Mouse (Mus musculus) thymus, adult 18-20 months (tissue): ENCODE results near the gene Ubr7.
A peak's percentile ranks its signal among the peaks of the same experiment; 100 is the strongest.

Experiments used
- DNase-seq, 2 experiments: peaks; one replicate each; pipeline ENCODE4 v3.0.0; 2022; ENCODE audit warnings: mixed read lengths in 2 of 2

Gene Ubr7

GRCm38 (mm10) chr12:102757689-102758402 lies at the start of gene Ubr7, which contains the start of the genes Gm28051 and Gon7:
Gene Ubr7, plus strand, starts transcription at chr12:102757967.
Gene Gm28051, minus strand, starts transcription at chr12:102757765.
Gene Gon7, minus strand, starts transcription at chr12:102757803.
- peak; percentile 91 to 95 for DNase-seq

- DNase-seq: no peak
Measured at GRCm38 (mm10) chr12:102708220-102708619, 49.5 kb upstream of the Ubr7 start.

DNA sequence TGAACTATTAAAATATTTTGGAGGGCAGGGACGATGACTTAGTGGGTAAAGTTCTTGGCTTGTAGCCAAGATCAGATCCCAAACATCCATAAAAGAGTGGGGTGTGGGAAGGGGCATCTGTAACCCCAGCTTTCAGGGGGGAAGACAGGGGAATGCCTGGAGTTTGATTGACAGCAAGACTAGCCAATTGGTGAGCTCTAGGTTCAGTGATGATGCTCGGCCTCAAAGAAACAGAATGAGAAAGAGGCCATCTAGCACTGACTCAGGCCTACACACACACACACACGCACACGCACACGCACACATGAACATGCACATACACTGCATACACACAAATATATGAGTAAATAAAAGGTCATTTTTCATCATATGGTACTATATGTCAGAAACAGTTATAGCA lies 47.9 kb upstream of the Ubr7 start:
- DNase-seq: no peak

DNA sequence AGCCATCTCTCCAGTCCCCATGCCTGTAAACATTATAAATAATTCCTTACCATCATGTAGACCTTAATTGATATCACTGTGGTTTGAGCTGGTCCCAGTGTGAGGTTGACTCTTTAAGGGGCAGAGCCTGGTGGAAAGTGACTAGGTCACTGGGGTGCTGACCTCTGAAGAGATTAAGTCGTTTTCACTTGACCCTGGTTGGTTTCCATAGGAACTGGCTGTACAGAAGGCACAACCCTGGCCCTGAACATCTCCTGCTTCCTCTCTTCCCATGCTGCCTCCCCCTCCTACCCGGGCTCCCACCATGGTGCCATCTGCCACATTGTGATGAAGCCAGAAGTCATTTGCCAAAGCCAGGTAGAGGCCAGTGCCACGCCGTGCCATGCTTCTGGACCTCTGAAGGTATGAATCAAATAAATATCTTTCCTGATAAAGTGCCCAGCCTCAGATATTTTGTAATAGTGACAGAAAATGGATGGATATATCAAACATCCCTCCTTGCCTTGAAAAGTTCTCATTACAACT lies 46.9 kb upstream of the Ubr7 start:
- DNase-seq: no peak

DNA sequence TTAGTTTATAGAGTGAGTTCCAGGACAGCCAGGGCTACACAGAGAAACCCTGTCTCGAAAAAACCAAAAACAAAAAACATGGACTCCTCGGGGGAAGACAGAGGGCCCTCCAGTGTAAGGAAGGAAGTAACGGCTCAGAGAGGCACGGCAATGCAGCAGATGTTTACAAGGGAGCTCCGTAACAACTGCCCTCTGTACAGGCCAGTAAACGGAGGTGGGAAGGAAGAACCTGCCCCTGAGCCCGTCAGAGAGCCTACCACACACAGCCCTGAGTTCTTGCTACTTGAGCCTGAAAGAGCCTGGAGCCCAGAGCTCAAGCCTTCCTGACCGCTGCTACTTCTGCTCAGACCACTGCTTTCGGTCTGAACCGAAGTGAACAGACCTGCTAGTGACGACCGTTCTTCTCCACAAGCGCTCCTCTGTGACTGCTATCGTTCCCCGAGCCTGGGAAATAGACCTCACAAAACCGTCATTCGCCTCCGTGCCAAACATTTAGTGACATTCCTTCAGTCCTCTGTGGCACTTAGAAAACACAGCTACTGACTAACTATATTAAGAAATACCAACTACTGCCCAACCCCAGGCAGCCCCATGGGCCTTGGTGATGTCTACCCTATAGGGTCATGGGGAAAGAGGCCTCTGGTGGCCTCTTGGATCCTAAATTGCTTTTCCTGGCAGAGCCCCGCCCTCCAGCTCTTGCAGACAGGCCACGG lies 44.5 kb upstream of the Ubr7 start:
- DNase-seq: no peak

DNA sequence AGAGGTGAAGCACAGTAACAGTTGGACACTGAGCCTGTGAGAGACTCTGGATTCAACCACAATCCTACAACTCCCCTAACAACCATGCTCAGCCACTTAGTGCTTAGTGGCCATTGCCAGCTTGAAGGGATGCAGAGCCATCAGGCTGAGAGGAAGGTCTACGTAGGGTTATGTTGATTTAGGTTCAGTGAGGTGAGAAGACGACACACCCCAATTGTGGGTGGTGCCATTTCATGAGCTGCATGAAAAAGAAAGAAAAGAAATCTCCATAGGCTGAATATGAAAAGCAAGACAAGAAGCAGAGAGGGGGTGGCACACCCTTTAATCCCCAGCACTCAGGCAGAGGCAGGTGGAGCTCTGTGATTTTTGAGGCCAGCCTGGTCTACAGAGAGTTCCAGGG lies 43.7 kb upstream of the Ubr7 start:
- no peak for DNase-seq

GRCm38 (mm10) chr12:102714654-102715395 lies 42.9 kb upstream of the Ubr7 start:
- DNase-seq: no peak

DNA sequence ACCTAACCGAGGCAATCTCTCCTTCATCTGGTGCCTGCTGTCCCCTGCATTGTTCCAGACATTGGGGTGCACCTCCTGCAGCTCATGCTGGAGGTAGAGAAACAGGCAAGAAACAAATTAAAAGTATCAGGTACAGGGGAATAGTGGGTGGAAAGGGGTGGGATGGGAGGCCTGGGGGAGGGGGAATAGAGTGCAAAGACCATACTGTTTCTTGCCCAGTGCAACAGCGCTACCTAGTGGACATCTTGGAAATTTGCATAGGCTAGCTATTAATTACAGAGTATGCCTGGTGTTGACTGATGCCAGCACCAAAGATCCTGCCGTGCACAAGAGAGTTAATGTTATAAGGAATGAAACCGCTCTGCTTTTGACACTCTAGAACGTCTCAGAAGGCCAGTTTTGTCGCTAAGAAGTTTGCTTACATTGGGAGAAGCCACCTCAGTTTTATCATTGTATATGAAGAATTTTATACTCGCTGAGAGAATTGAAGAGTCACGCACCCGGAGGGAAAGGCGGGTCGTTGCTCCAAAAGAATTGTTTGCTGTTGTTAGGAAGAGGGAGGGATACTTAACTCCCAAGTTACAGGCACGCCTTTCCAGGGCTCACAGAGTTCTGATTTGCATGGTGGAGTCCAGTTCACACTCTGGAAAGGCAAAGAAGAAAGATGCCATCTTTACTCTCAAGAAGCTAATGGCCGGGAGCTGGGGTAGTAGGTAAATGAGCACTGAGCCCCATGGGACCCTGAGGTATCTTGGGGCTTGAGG lies 38.0 kb upstream of the Ubr7 start:
- DNase-seq: peak in 1 of 2 experiments; percentile 16

GRCm38 (mm10) chr12:102722451-102722850 lies 35.3 kb upstream of the Ubr7 start:
- DNase-seq: peak in 1 of 2 experiments; percentile 48

GRCm38 (mm10) chr12:102722966-102723365 lies 34.8 kb upstream of the Ubr7 start:
- no peak for DNase-seq

DNA sequence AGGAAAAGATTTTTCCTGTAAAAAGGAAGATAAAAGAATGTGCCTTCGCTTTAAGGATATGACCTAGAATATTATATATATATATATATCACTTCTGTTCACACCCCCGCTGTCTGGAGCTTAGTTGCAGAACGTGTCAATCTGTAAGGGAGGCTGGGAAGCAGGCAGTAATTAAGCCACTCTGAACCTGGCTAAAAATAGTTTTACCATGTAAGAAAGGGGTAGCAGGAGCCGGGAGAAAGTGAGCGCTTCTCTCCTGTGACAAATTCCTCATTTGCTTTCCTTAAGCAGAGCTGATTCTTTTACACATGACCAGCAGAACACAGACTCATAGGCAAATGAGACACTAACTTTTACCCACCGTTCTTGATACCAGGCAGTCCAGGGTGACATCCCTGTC lies 33.9 kb upstream of the Ubr7 start:
- DNase-seq: no peak

DNA sequence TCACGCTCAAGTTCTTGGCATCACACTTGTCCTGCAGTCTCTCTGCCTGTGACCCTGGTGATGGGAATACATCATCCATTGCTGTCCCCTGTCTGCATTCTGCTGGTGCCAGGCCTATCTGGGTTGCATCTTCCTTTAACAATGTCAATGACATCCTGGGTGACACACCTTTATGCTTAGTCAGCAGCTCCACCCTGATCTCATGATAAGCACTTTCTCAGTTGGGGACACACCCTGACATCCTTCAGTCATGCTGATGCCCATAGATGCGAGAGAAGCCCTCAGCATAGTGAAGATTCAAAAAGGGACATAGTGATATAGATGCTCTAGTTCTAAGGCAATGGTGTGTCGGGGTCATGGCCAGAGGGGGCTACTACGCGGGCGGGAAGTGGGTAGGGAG lies 32.6 kb upstream of the Ubr7 start:
- DNase-seq: no peak

- DNase-seq: no peak
Measured at GRCm38 (mm10) chr12:102725761-102726175, 32.0 kb upstream of the Ubr7 start.

- peak in 1 of 2 experiments; percentile 42 for DNase-seq
Measured at GRCm38 (mm10) chr12:102729855-102730797, 27.6 kb upstream of the Ubr7 start.

GRCm38 (mm10) chr12:102730798-102731619 lies 26.8 kb upstream of the Ubr7 start:
- no peak for DNase-seq

DNA sequence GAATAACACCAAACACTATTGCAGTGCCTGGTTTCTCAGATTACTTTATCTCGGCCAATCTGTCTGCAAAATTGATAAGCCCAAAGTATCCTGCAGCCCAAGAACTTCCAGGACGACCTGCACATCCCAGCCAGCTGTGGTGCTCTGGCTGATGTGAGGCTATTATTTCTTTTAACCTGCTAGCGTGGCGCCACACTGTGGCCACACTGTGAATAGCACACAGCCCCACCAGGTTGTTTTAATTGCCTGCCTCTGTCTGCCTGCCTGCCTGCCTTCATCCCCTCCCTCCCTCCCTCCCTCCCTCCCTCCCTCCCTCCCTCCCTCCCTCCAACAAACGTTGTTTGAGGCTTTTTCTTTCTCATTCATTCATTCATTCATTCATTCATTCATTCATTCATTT lies 24.4 kb upstream of the Ubr7 start:
- DNase-seq: peak; percentile 23 to 25

DNA sequence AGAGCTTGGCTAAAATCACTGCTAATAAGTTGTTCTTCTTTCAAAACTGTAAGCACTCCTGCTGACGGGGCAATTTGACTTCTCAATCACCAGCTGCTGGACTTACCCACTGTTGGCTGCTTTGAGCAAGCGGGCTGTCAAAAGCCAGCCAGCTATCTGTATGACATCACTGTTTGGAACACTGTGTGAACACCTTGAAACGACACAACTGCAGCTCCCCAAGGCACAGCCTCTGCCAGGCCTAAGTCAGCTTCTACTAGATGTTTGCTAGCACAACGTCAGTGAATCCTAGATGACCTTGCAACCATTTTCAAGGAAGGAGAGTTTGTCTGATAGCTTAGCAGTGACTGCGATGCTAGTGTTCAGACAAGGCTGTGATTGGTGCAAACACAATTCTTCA lies 18.7 kb upstream of the Ubr7 start:
- no peak for DNase-seq

GRCm38 (mm10) chr12:102740285-102740684 lies 17.5 kb upstream of the Ubr7 start:
- no peak for DNase-seq

GRCm38 (mm10) chr12:102742056-102742455 lies 15.7 kb upstream of the Ubr7 start:
- no peak for DNase-seq

DNA sequence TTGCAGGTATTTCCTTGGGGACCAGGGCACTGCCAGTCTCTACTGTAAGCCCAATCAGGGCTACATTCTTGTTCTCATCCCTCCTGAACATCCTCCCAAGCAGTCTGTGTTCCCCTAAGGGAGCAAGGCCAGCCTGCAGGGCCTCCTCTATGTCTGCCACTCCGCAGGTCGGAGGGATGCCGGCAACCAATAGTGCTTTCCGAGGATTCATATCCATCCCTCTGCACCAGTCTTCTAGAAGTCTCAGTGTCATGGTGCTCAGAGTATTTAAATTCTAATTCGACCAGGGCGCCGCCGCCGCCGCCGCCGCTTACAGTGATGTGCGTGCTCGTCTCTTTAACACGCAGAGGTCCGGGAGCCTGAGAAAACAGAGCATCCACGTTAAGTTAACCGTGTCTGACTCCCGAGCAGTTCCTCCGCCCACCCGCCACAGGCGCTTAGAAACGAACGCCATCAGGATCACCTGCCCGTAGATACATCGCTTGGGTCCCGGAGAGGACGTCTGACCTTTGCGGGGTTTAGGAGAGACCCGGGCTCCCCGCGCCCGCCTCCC lies 14.7 kb upstream of the Ubr7 start:
- DNase-seq: no peak
